Mouse (Mus musculus) kidney, postnatal 4 days (tissue): ENCODE measurements around the gene Gm20388.
A peak's percentile ranks its signal among the peaks of the same experiment; 100 is the strongest.

ENCODE experiments used
- DNase-seq, 2 experiments: peaks; one replicate each; pipeline ENCODE4 v3.0.0; 2021; ENCODE audit warnings: mixed read lengths in 2 of 2

Gene Gm20388

GRCm38 (mm10) chr8:120668374-120668905 is 757.8 kb downstream of the Gm20388 start, which contains the start of gene Emc8:
Emc8 (minus strand) TSS chr8:120668573.
- peak in 1 of 2 experiments; percentile 43 for DNase-seq

- no peak for DNase-seq
Observed at GRCm38 (mm10) chr8:120671775-120672174, 761.1 kb downstream of the Gm20388 start.

GRCm38 (mm10) chr8:120672626-120673229 is 762.1 kb downstream of the Gm20388 start:
- no peak for DNase-seq

GRCm38 (mm10) chr8:120673298-120673697 is 762.7 kb downstream of the Gm20388 start:
- no peak for DNase-seq

GRCm38 (mm10) chr8:120675718-120676117 is 765.1 kb downstream of the Gm20388 start:
- DNase-seq, result no peak

- DNase-seq, result peak; percentile 93
Observed at GRCm38 (mm10) chr8:120678447-120678846, 767.8 kb downstream of the Gm20388 start.

- DNase-seq, result no peak
Observed at GRCm38 (mm10) chr8:120679629-120680387, 769.2 kb downstream of the Gm20388 start.

- DNase-seq, result peak; percentile 79 to 83
Observed at GRCm38 (mm10) chr8:120680405-120680804, 769.8 kb downstream of the Gm20388 start.

- no peak for DNase-seq
Observed at GRCm38 (mm10) chr8:120681113-120681512, 770.5 kb downstream of the Gm20388 start.

- peak; percentile 88 to 90 for DNase-seq
Observed at GRCm38 (mm10) chr8:120683602-120684001, 773.0 kb downstream of the Gm20388 start.

GRCm38 (mm10) chr8:120684082-120684481 is 773.4 kb downstream of the Gm20388 start:
- no peak for DNase-seq

- DNase-seq, result no peak
Observed at GRCm38 (mm10) chr8:120685097-120685496, 774.5 kb downstream of the Gm20388 start.

GRCm38 (mm10) chr8:120685591-120685990 is 775.0 kb downstream of the Gm20388 start:
- peak in 1 of 2 experiments; percentile 4 for DNase-seq

- DNase-seq, result peak in 1 of 2 experiments; percentile 9
Observed at GRCm38 (mm10) chr8:120686051-120686450, 775.4 kb downstream of the Gm20388 start.

GRCm38 (mm10) chr8:120686576-120686975 is 775.9 kb downstream of the Gm20388 start:
- no peak for DNase-seq

GRCm38 (mm10) chr8:120687786-120688185 is 777.1 kb downstream of the Gm20388 start:
- DNase-seq, result peak; percentile 53 to 72

GRCm38 (mm10) chr8:120688511-120688910 is 777.9 kb downstream of the Gm20388 start:
- peak in 1 of 2 experiments; percentile 1 for DNase-seq

GRCm38 (mm10) chr8:120692934-120693333 is 782.3 kb downstream of the Gm20388 start:
- no peak for DNase-seq

GRCm38 (mm10) chr8:120693861-120694493 is 783.3 kb downstream of the Gm20388 start:
- peak; percentile 82 to 86 for DNase-seq

GRCm38 (mm10) chr8:120696401-120697153 is 785.9 kb downstream of the Gm20388 start:
- peak; percentile 70 to 79 for DNase-seq

- peak; percentile 76 to 80 for DNase-seq
Observed at GRCm38 (mm10) chr8:120697154-120697978, 786.7 kb downstream of the Gm20388 start.

- no peak for DNase-seq
Observed at GRCm38 (mm10) chr8:120697979-120698272, 787.3 kb downstream of the Gm20388 start.
